22 mouse cellular contexts compared by ENCODE assay signal in genomic region chr12:33024524-33024923, GRCm38 (mm10).
"Had no signal": no experiment of that assay in that cellular context is flagged by ENCODE, and none has a peak within 500 bp of the region (broad histone marks: within the 10 kb centered on the region; RNA-seq: fewer than 3 reads in every experiment).

No protein-coding gene starts in this region.

- H3K9ac ChIP-seq: liver, embryonic 15.5 days; liver, postnatal 0 days; lung, embryonic 15.5 days; midbrain, embryonic 12.5 days; neural tube, embryonic 13.5 days; neural tube, embryonic 15.5 days had no signal

- DNase-seq: liver, postnatal 0 days; lung, adult 2 months; lung, postnatal 14 days; lung, postnatal 36 days; midbrain, embryonic 14.5 days; retina, postnatal 1 day; right cerebral cortex, adult 18-20 months; right cerebral cortex, postnatal 4 days; spleen, adult 18-20 months; thymus, adult 18-20 months; thymus, postnatal 14 days; thymus, postnatal 4 days had no signal

- H3K4me2 ChIP-seq: liver, embryonic 15.5 days; lung, embryonic 15.5 days; midbrain, embryonic 12.5 days; neural tube, embryonic 13.5 days; neural tube, embryonic 15.5 days had no signal

- H3K36me3 ChIP-seq: liver, embryonic 15.5 days; lung, embryonic 15.5 days; midbrain, embryonic 10.5 days; midbrain, embryonic 12.5 days; neural tube, embryonic 13.5 days; neural tube, embryonic 15.5 days had no signal

- ATAC-seq: liver, postnatal 0 days; lung, postnatal 0 days; midbrain, embryonic 16.5 days had no signal

- H3K27ac ChIP-seq: liver, embryonic 15.5 days; lung, embryonic 15.5 days; macrophage; midbrain, embryonic 10.5 days; midbrain, embryonic 12.5 days; neural tube, embryonic 13.5 days; neural tube, embryonic 15.5 days had no signal

- H3K4me1 ChIP-seq: liver, embryonic 15.5 days had no signal

- H3K4me3 ChIP-seq: liver, embryonic 15.5 days; lung, embryonic 15.5 days; midbrain, embryonic 10.5 days; midbrain, embryonic 12.5 days; myocyte; neural tube, embryonic 13.5 days; neural tube, embryonic 15.5 days had no signal

- H3K27me3 ChIP-seq: liver, embryonic 15.5 days; lung, embryonic 15.5 days had no signal

- H3K9me3 ChIP-seq: liver, embryonic 15.5 days; lung, embryonic 15.5 days; neural tube, embryonic 13.5 days; neural tube, embryonic 15.5 days had no signal
